26 mouse cellular contexts compared by ENCODE assay signal in the genomic region with DNA sequence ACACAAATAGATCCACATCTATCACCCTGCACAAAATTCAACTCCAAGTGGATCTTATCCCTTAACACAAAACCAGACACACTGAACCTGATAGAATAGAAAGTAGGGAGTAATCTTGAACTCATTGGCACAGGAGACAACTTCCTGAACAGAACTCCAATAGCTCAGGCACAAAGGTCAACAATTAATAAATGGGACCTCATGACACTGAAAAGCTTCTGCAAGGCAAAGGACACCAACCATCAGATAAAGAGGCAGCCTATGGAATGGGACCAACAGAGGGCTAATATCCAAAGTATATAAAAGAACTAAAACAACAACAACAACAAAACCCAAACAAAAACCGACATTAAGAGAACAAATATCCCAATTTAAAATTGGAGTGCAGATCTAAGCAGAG. TPM values are rescaled to one million over a fixed set of nuclear protein-coding genes. Genes with fewer than 3 reads are reported as not detected.
DNase-seq lines count a peak whose midpoint lies in the region; ATAC-seq and TF ChIP-seq lines count a peak whose summit lies in the region.
"Had no signal": no experiment of that assay in that cellular context is flagged by ENCODE, and none has a peak within 500 bp of the region (broad histone marks: within the 10 kb centered on the region; RNA-seq: fewer than 3 reads in every experiment).

No protein-coding gene starts in this region.

- no peaks in the 10 kb centered on the region for H3K27me3 ChIP-seq in intestine, postnatal 0 days (replicated peaks; ENCODE audit: control insufficient read depth, insufficient read depth, low read length)
- no peaks in the 10 kb centered on the region for H3K27me3 ChIP-seq in intestine, embryonic 16.5 days (replicated peaks; ENCODE audit: control insufficient read depth, insufficient read depth, low read length)
- H3K27me3 ChIP-seq in liver, adult 2 months (ENCODE audit: control insufficient read depth, insufficient read depth, low read length) = no peaks in the 10 kb centered on the region
- H3K27me3 ChIP-seq in liver, postnatal 0 days (ENCODE audit: insufficient read depth, low read length) = no peaks in the 10 kb centered on the region
- H3K27me3 ChIP-seq in small intestine, adult 2 months (ENCODE audit: control insufficient read depth, insufficient read depth, low read length) = no peaks in the 10 kb centered on the region
- H3K27me3 ChIP-seq: CH12.LX had no signal

- H3K9me3 ChIP-seq in intestine, postnatal 0 days (ENCODE audit: control insufficient read depth) = no peaks in the 10 kb centered on the region
- H3K9me3 ChIP-seq in intestine, embryonic 16.5 days (ENCODE audit: control insufficient read depth, low read length) = no peaks in the 10 kb centered on the region
- H3K9me3 ChIP-seq in liver, postnatal 0 days (ENCODE audit: low read length) = no peaks in the 10 kb centered on the region

- 54% methylated on average over 1 of the region's 1 CpGs for WGBS in intestine, postnatal 0 days
- WGBS in intestine, embryonic 16.5 days = 60% methylated on average over 1 of the region's 1 CpGs
- WGBS in liver, adult 2 months = 26% methylated on average over 1 of the region's 1 CpGs
- 60% methylated on average over 1 of the region's 1 CpGs for WGBS in liver, postnatal 0 days (ENCODE audit: insufficient replicate concordance)
- 38% methylated on average over 1 of the region's 1 CpGs for WGBS in small intestine, adult 2 months

- H3K4me1 ChIP-seq in intestine, postnatal 0 days (replicated peaks; ENCODE audit: control insufficient read depth, insufficient read depth, low read length) = no peaks in the 10 kb centered on the region
- H3K4me1 ChIP-seq in intestine, embryonic 16.5 days (ENCODE audit: control insufficient read depth, insufficient read depth, low read length) = no peaks in the 10 kb centered on the region
- peaks cover 2% of the 10 kb centered on the region; the same call in 1 of the 2 replicates for H3K4me1 ChIP-seq in liver, adult 2 months (ENCODE audit: control insufficient read depth, insufficient read depth, low read length)
- no peaks in the 10 kb centered on the region for H3K4me1 ChIP-seq in liver, postnatal 0 days (ENCODE audit: insufficient read depth)
- H3K4me1 ChIP-seq in small intestine, adult 2 months (ENCODE audit: control insufficient read depth, insufficient read depth, insufficient read length, low read length) = no peaks in the 10 kb centered on the region; the same call in 1 of the 2 replicates

- H3K4me3 ChIP-seq in intestine, postnatal 0 days (ENCODE audit: low read depth, low read length) = no peak overlapping the region
- H3K4me3 ChIP-seq in intestine, embryonic 16.5 days (ENCODE audit: low read length) = no peak overlapping the region
- H3K4me3 ChIP-seq in liver, adult 2 months (ENCODE audit: insufficient read depth, low read depth, low read length) = no peak overlapping the region
- H3K4me3 ChIP-seq in liver, postnatal 0 days (ENCODE audit: low read depth, low read length) = no peak overlapping the region
- no peak overlapping the region for H3K4me3 ChIP-seq in small intestine, adult 2 months (ENCODE audit: low read depth, low read length)

- no peak overlapping the region for H3K9ac ChIP-seq in intestine, postnatal 0 days (ENCODE audit: low read depth, low read length)
- no peak overlapping the region for H3K9ac ChIP-seq in intestine, embryonic 16.5 days (ENCODE audit: low read depth, low read length)
- H3K9ac ChIP-seq in liver, adult 2 months (ENCODE audit: low read depth, low read length) = no peak overlapping the region
- no peak overlapping the region for H3K9ac ChIP-seq in liver, postnatal 0 days (replicated peaks)

- ATAC-seq in intestine, postnatal 0 days = peak; percentile 79
- ATAC-seq in intestine, embryonic 16.5 days = no peak
- no peak for ATAC-seq in liver, postnatal 0 days
- ATAC-seq: activated CD4-positive, CD25-positive, alpha-beta regulatory T cell, adult 4 months; CD4-positive, CD25-positive, alpha-beta regulatory T cell, adult 4 months; Patski had no signal

- H3K36me3 ChIP-seq in intestine, postnatal 0 days (ENCODE audit: control insufficient read depth, insufficient read depth) = no peaks in the 10 kb centered on the region
- H3K36me3 ChIP-seq in intestine, embryonic 16.5 days (ENCODE audit: control insufficient read depth, insufficient read depth, low read length) = no peaks in the 10 kb centered on the region
- no peaks in the 10 kb centered on the region for H3K36me3 ChIP-seq in liver, adult 2 months (ENCODE audit: control insufficient read depth, insufficient read depth, low read length)
- H3K36me3 ChIP-seq in liver, postnatal 0 days (replicated peaks; ENCODE audit: insufficient read depth, low read length) = no peaks in the 10 kb centered on the region
- no peaks in the 10 kb centered on the region for H3K36me3 ChIP-seq in small intestine, adult 2 months (ENCODE audit: control insufficient read depth, insufficient read depth, low read length)
- H3K36me3 ChIP-seq: G1E had no signal

- peak; percentile 2 for DNase-seq in heart, adult 11 months
- no peak for DNase-seq in heart, postnatal 4 days
- peak; percentile 79 for DNase-seq in liver, adult 2 months (ENCODE audit: extremely low read depth, low read depth, low spot score)
- no peak for DNase-seq in liver, postnatal 0 days
- no peak for DNase-seq in frontal cortex, postnatal 36 days (ENCODE audit: low spot score in 2 of 2)
- DNase-seq: adrenal gland, adult 2 months; adrenal gland, adult 8-10 months; adrenal gland, postnatal 10 days; adrenal gland, postnatal 14 days; adrenal gland, postnatal 25 days; adrenal gland, postnatal 36 days; B cell, adult 2 months; cerebellum, adult 11 months; cerebellum, adult 11-12 months had no signal

- no peak for TF ChIP-seq EP300 in liver, postnatal 0 days (IDR thresholded peaks at IDR 0.05; ENCODE audit: low read depth)

- no peak overlapping the region for H3K4me2 ChIP-seq in intestine, postnatal 0 days (replicated peaks; ENCODE audit: low read depth)
- no peak overlapping the region for H3K4me2 ChIP-seq in intestine, embryonic 16.5 days (ENCODE audit: low read depth, low read length)
- H3K4me2 ChIP-seq in liver, postnatal 0 days (ENCODE audit: low read depth, low read length) = no peak overlapping the region

- H3K27ac ChIP-seq in intestine, postnatal 0 days (ENCODE audit: low read depth, low read length) = no peak overlapping the region
- H3K27ac ChIP-seq in intestine, embryonic 16.5 days (ENCODE audit: low read length) = no peak overlapping the region
- H3K27ac ChIP-seq in liver, adult 2 months (replicated peaks; ENCODE audit: insufficient read depth, low read depth, low read length) = no peak overlapping the region
- H3K27ac ChIP-seq in liver, postnatal 0 days (ENCODE audit: low read depth) = no peak overlapping the region
- peak overlapping the region; percentile 79 for H3K27ac ChIP-seq in small intestine, adult 2 months (ENCODE audit: insufficient read depth, low read depth, low read length)

- no peak for TF ChIP-seq CTCF in intestine, postnatal 0 days (IDR thresholded peaks at IDR 0.05; ENCODE audit: low read depth)
- TF ChIP-seq CTCF in liver, adult 2 months (IDR thresholded peaks at IDR 0.05; ENCODE audit: low read depth, low read length) = no peak
- no peak for TF ChIP-seq CTCF in liver, postnatal 0 days (IDR thresholded peaks at IDR 0.05; ENCODE audit: low read depth)
- TF ChIP-seq CTCF in small intestine, adult 2 months (IDR thresholded peaks at IDR 0.05; ENCODE audit: extremely low read depth, insufficient read length, insufficient replicate concordance, low read depth, low read length) = no peak

- no peak for TF ChIP-seq POLR2A in liver, adult 2 months (IDR thresholded peaks at IDR 0.05; ENCODE audit: extremely low read depth, insufficient read depth, low read length)
- no peak for TF ChIP-seq POLR2A in small intestine, adult 2 months (IDR thresholded peaks at IDR 0.05; ENCODE audit: low read depth, low read length)

- no peaks in the 10 kb centered on the region for H3K79me2 ChIP-seq in liver, adult 2 months (ENCODE audit: control insufficient read depth, insufficient read depth, low read length)

RNA-seq across cellular contexts. Expression of a gene that starts 6.7 kb away (rescaled TPM):
- total RNA-seq in heart, postnatal 4 days (2021) = 1 to 10 TPM; 5.0 to 5.4 TPM
- 12.2 and 15.2 TPM in 2 replicates for polyA plus RNA-seq in intestine, postnatal 0 days (2015; fragmentation: Nextera tagmentation; extraction: Ambion mirVana)
- polyA plus RNA-seq in intestine, embryonic 16.5 days (2015; fragmentation: Nextera tagmentation; extraction: Ambion mirVana) = 18.2 and 18.4 TPM in 2 replicates
- total RNA-seq in liver, adult 2 months (2014; rRNA removed) = 16.4 and 20.0 TPM in 2 replicates
- 9.6 and 11.9 TPM in 2 replicates for polyA plus RNA-seq in liver, adult 2 months (2012; rRNA removed)
- polyA plus RNA-seq in liver, postnatal 0 days (2015; fragmentation: Nextera tagmentation; extraction: Ambion mirVana) = 10.0 and 10.1 TPM in 2 replicates
- 1.9 and 5.8 TPM in 2 replicates for polyA plus RNA-seq in small intestine, adult 2 months (2012; rRNA removed)

RNA-seq across cellular contexts. Expression of a gene that starts 39.7 kb away (rescaled TPM):
- total RNA-seq in heart, postnatal 4 days (2021) = 1 to 10 TPM; 2.8 to 4.6 TPM
- polyA plus RNA-seq in intestine, postnatal 0 days (2015; fragmentation: Nextera tagmentation; extraction: Ambion mirVana) = not detected in 2 replicates
- 0.31 and 0.36 TPM in 2 replicates for polyA plus RNA-seq in intestine, embryonic 16.5 days (2015; fragmentation: Nextera tagmentation; extraction: Ambion mirVana)
- total RNA-seq in liver, adult 2 months (2014; rRNA removed) = 0.07 TPM in 1 of 2 replicates, not detected in the other
- polyA plus RNA-seq in liver, adult 2 months (2012; rRNA removed) = not detected in 2 replicates
- polyA plus RNA-seq in liver, postnatal 0 days (2015; fragmentation: Nextera tagmentation; extraction: Ambion mirVana) = 0.06 and 0.44 TPM in 2 replicates
- not detected in 2 replicates for polyA plus RNA-seq in small intestine, adult 2 months (2012; rRNA removed)
- total RNA-seq: adrenal gland, adult 2 months; adrenal gland, postnatal 14 days; adrenal gland, postnatal 25 days; adrenal gland, postnatal 36 days; CH12.LX; ES-E14; MEL had no signal
- polyA plus RNA-seq: activated CD4-positive, CD25-positive, alpha-beta regulatory T cell, adult 4 months; adrenal gland, adult 2 months; brain, embryonic 14.5 days; C2C12; CD4-positive, CD25-positive, alpha-beta regulatory T cell, adult 4 months; G1E had no signal

RNA-seq across cellular contexts. Expression of a gene that starts 46.6 kb away (rescaled TPM):
- 100 to 1,000 TPM; 193 to 274 TPM for total RNA-seq in heart, postnatal 4 days (2021)
- polyA plus RNA-seq in intestine, postnatal 0 days (2015; fragmentation: Nextera tagmentation; extraction: Ambion mirVana) = 5.8 and 6.1 TPM in 2 replicates
- 4.6 and 5.2 TPM in 2 replicates for polyA plus RNA-seq in intestine, embryonic 16.5 days (2015; fragmentation: Nextera tagmentation; extraction: Ambion mirVana)
- 0.34 and 0.46 TPM in 2 replicates for total RNA-seq in liver, adult 2 months (2014; rRNA removed)
- polyA plus RNA-seq in liver, adult 2 months (2012; rRNA removed) = 0.23 and 0.50 TPM in 2 replicates
- polyA plus RNA-seq in liver, postnatal 0 days (2015; fragmentation: Nextera tagmentation; extraction: Ambion mirVana) = 0.49 and 0.63 TPM in 2 replicates
- polyA plus RNA-seq in small intestine, adult 2 months (2012; rRNA removed) = 4.7 and 5.2 TPM in 2 replicates

RNA-seq across cellular contexts. Expression of a gene that starts 50.0 kb away (rescaled TPM):
- 1 to 10 TPM; 1.7 to 2.9 TPM for total RNA-seq in heart, postnatal 4 days (2021)
- 0.82 and 1.1 TPM in 2 replicates for polyA plus RNA-seq in intestine, postnatal 0 days (2015; fragmentation: Nextera tagmentation; extraction: Ambion mirVana)
- polyA plus RNA-seq in intestine, embryonic 16.5 days (2015; fragmentation: Nextera tagmentation; extraction: Ambion mirVana) = 1.2 and 1.4 TPM in 2 replicates
- 1.0 and 1.2 TPM in 2 replicates for total RNA-seq in liver, adult 2 months (2014; rRNA removed)
- polyA plus RNA-seq in liver, adult 2 months (2012; rRNA removed) = 1.8 and 2.6 TPM in 2 replicates
- polyA plus RNA-seq in liver, postnatal 0 days (2015; fragmentation: Nextera tagmentation; extraction: Ambion mirVana) = 2.1 and 3.5 TPM in 2 replicates
- 0.98 and 2.1 TPM in 2 replicates for polyA plus RNA-seq in small intestine, adult 2 months (2012; rRNA removed)

RNA-seq across cellular contexts. Expression of a gene that starts 50.1 kb away (rescaled TPM):
- total RNA-seq in heart, postnatal 4 days (2021) = 10 to 100 TPM; 40.9 to 41.0 TPM
- polyA plus RNA-seq in intestine, postnatal 0 days (2015; fragmentation: Nextera tagmentation; extraction: Ambion mirVana) = 43.8 and 48.6 TPM in 2 replicates
- 61.2 and 71.3 TPM in 2 replicates for polyA plus RNA-seq in intestine, embryonic 16.5 days (2015; fragmentation: Nextera tagmentation; extraction: Ambion mirVana)
- total RNA-seq in liver, adult 2 months (2014; rRNA removed) = 23.9 and 30.1 TPM in 2 replicates
- 4.5 and 7.3 TPM in 2 replicates for polyA plus RNA-seq in liver, adult 2 months (2012; rRNA removed)
- 24.3 and 24.4 TPM in 2 replicates for polyA plus RNA-seq in liver, postnatal 0 days (2015; fragmentation: Nextera tagmentation; extraction: Ambion mirVana)
- 1.4 and 3.0 TPM in 2 replicates for polyA plus RNA-seq in small intestine, adult 2 months (2012; rRNA removed)

Comparison
In these comparisons a context has a peak if more than half of its experiments do, and no peak if none do; other contexts are left out.
1. DNase-seq: peak in heart, adult 11 months (single experiment) and liver, adult 2 months (single experiment); none in heart, postnatal 4 days (single experiment), liver, postnatal 0 days (single experiment) and frontal cortex, postnatal 36 days (0 of 2).